Mouse (Mus musculus): ENCODE results near the gene Htr5b. TPM values are rescaled to one million over a fixed set of nuclear protein-coding genes. Genes with fewer than 3 reads are reported as not detected.
A peak's percentile ranks its signal among the peaks of the same experiment; 100 is the strongest.

The Htr5b gene
- 0.29 and 2.3 TPM in 2 replicates for polyA plus RNA-seq (2012; rRNA removed)

DNA sequence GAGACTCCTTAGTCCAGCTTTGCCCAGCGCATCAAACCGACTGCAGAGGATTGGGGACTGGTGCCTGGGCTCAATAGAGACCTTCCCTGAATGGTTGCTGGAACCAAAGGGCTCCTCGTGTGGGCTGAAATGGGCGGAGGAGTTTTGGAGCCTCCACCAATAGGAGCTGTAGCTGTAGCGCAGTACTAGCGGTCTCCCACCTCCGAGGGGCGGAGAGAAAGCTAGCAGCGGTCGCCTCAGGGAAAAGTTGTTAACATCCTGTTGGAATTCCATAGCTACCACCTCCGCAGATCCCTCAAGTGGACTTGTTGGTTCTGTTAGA, at the start of gene Htr5b:
Htr5b (minus strand) TSS at position 67 of the 322 bp plus-strand sequence.
- Histone ChIP-seq H3K4me3 (replicated peaks; ENCODE audit: insufficient read depth, low read depth, low read length) (no peak within 1 kb of the TSS), H3K27me3 (ENCODE audit: control insufficient read depth, insufficient read depth, low read length) (no peaks in the 10 kb centered on the region), H3K4me1 (ENCODE audit: control insufficient read depth, insufficient read depth, low read length) (0 out of 2 replicates have a peak, but pooled peaks cover 3% of the 10 kb centered on the region), H3K27ac (ENCODE audit: insufficient read depth, low read length) (no peak within 1 kb of the TSS)
- DNase-seq, result no peak
- 4% methylated on average over 11 of the region's 11 CpGs for WGBS
- TF ChIP-seq CTCF (IDR thresholded peaks at IDR 0.05; ENCODE audit: borderline replicate concordance, insufficient read depth, low read depth, low read length) (no peak), POLR2A (IDR thresholded peaks at IDR 0.05; ENCODE audit: borderline replicate concordance, insufficient read depth, low read length) (no peak)

- no peak overlapping the region for H3K4me3 ChIP-seq (replicated peaks; ENCODE audit: insufficient read depth, low read depth, low read length)
- H3K27me3 ChIP-seq (ENCODE audit: control insufficient read depth, insufficient read depth, low read length), result no peaks in the 10 kb centered on the region
- 8% methylated on average over 1 of the region's 1 CpGs for WGBS
Measured at GRCm38 (mm10) chr1:121577491-121577890, 49.2 kb upstream of the Htr5b start.

GRCm38 (mm10) chr1:121570522-121570921, 42.3 kb upstream of the Htr5b start:
- WGBS, result 75% methylated on average over 7 of the region's 7 CpGs
- H3K4me1 ChIP-seq (ENCODE audit: control insufficient read depth, insufficient read depth, low read length), result no peaks in the 10 kb centered on the region
- no peak for TF ChIP-seq CTCF (IDR thresholded peaks at IDR 0.05; ENCODE audit: borderline replicate concordance, insufficient read depth, low read depth, low read length)
- TF ChIP-seq POLR2A (IDR thresholded peaks at IDR 0.05; ENCODE audit: borderline replicate concordance, insufficient read depth, low read length), result no peak
- H3K27ac ChIP-seq (ENCODE audit: insufficient read depth, low read length), result no peak overlapping the region
- no peak for DNase-seq
- no peaks in the 10 kb centered on the region for H3K27me3 ChIP-seq (ENCODE audit: control insufficient read depth, insufficient read depth, low read length)
- H3K4me3 ChIP-seq (replicated peaks; ENCODE audit: insufficient read depth, low read depth, low read length), result no peak overlapping the region

More at GRCm38 (mm10) chr1:121577491-121577890, 49.2 kb upstream of the Htr5b start:
- no peak overlapping the region for H3K27ac ChIP-seq (ENCODE audit: insufficient read depth, low read length)
- no peak for DNase-seq
- TF ChIP-seq CTCF (IDR thresholded peaks at IDR 0.05; ENCODE audit: borderline replicate concordance, insufficient read depth, low read depth, low read length) (no peak), POLR2A (IDR thresholded peaks at IDR 0.05; ENCODE audit: borderline replicate concordance, insufficient read depth, low read length) (no peak)
- no peaks in the 10 kb centered on the region for H3K4me1 ChIP-seq (ENCODE audit: control insufficient read depth, insufficient read depth, low read length)

DNA sequence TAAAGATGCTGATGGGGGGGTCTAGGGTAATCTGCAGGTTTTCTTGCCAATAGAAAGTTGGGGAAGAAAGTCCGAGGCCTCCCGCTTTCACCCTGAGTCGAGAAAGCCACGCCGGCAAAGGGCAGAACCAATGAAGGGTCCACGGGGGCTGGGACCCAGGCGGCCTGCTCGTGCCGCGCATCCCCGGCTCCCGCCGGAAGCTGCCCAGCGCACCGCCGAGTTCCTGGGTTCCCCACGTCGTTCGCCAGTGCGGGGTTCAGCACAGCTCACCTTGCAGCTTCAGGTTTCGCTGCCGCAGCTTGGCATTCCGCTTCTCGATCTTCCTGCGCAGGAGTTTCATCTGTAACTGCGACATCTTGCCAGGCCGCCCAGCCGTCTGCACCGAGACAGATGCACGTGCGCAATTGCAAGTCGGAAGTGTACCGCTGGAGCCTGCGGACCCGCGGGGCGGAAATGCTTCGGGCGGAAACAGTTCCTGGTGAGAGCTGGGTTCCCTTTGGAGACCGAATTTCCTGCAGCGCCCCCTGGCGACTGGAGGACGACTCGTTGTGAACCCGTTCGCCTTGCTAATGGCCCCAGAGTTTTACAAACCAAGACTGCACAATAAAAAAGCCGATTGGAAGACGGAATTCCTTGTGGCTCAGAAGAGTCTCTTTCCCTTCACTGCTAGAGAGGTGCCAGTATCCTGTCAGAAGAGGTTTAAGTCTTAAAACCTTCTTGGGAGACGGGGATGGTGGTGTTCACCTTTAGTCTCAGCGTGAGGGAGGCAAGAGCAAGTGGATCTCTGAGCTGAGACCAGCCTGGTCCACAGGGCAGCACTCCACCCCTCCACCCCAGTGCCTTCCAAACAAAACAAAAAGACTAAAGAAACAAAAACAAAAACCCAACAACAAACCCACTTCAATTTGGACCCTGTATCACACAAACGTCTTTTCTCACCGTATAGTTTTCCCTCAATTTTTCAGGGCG, 39.5 kb upstream of the Htr5b start, which contains the start of gene Ddx18:
Ddx18 (minus strand) TSS at position 469 of the 969 bp plus-strand sequence.
- WGBS, result 7% methylated on average over 53 of the region's 53 CpGs
- peak within 1 kb of the TSS; percentile 27; the same call in 1 of the 2 replicates for H3K27ac ChIP-seq (ENCODE audit: insufficient read depth, low read length)
- peak; percentile 93 to 98 for DNase-seq
- H3K27me3 ChIP-seq (ENCODE audit: control insufficient read depth, insufficient read depth, low read length), result no peaks in the 10 kb centered on the region
- peak within 1 kb of the TSS; percentile 72 for H3K4me3 ChIP-seq (replicated peaks; ENCODE audit: insufficient read depth, low read depth, low read length)
- TF ChIP-seq POLR2A (IDR thresholded peaks at IDR 0.05; ENCODE audit: borderline replicate concordance, insufficient read depth, low read length), result peak; percentile 45; the same call in 1 of the 2 replicates
- TF ChIP-seq CTCF (IDR thresholded peaks at IDR 0.05; ENCODE audit: borderline replicate concordance, insufficient read depth, low read depth, low read length), result peak; percentile 76
- H3K4me1 ChIP-seq (ENCODE audit: control insufficient read depth, insufficient read depth, low read length), result no peaks in the 10 kb centered on the region

DNA sequence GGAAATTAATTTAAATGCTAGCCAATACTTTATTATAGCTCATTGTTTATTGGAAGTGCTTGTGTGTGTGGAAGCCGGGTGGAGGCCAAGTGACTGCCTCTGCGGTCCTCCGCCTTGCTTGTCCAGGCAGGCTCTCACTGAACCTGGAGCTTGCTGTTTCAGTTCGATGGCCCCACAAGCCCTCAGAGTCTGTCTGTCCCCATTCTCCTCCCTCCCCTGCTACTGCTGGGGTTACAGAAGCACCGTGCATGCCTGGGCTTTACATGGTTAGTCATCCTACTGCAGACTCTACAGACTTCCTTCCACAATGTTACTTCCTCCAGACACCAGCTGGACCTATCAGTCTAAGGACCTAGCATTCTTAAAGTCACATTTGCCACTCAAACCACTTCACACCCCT, 29.6 kb upstream of the Htr5b start:
- no peaks in the 10 kb centered on the region for H3K4me1 ChIP-seq (ENCODE audit: control insufficient read depth, insufficient read depth, low read length)
- no peak overlapping the region for H3K27ac ChIP-seq (ENCODE audit: insufficient read depth, low read length)
- H3K4me3 ChIP-seq (replicated peaks; ENCODE audit: insufficient read depth, low read depth, low read length), result no peak overlapping the region
- TF ChIP-seq CTCF (IDR thresholded peaks at IDR 0.05; ENCODE audit: borderline replicate concordance, insufficient read depth, low read depth, low read length), result no peak
- TF ChIP-seq POLR2A (IDR thresholded peaks at IDR 0.05; ENCODE audit: borderline replicate concordance, insufficient read depth, low read length), result no peak
- no peak for DNase-seq
- WGBS, result 87% methylated on average over 5 of the region's 5 CpGs
- no peaks in the 10 kb centered on the region for H3K27me3 ChIP-seq (ENCODE audit: control insufficient read depth, insufficient read depth, low read length)

- H3K4me3 ChIP-seq (replicated peaks; ENCODE audit: insufficient read depth, low read depth, low read length), result no peak overlapping the region
- no peaks in the 10 kb centered on the region for H3K27me3 ChIP-seq (ENCODE audit: control insufficient read depth, insufficient read depth, low read length)
- no peak for TF ChIP-seq POLR2A (IDR thresholded peaks at IDR 0.05; ENCODE audit: borderline replicate concordance, insufficient read depth, low read length)
- no peak overlapping the region for H3K27ac ChIP-seq (ENCODE audit: insufficient read depth, low read length)
- no peaks in the 10 kb centered on the region for H3K4me1 ChIP-seq (ENCODE audit: control insufficient read depth, insufficient read depth, low read length)
- WGBS, result 49% methylated on average over 7 of the region's 7 CpGs
- no peak for DNase-seq
Measured at GRCm38 (mm10) chr1:121551457-121551835, 23.2 kb upstream of the Htr5b start.

- DNase-seq, result no peak
- no peak for TF ChIP-seq POLR2A (IDR thresholded peaks at IDR 0.05; ENCODE audit: borderline replicate concordance, insufficient read depth, low read length)
- TF ChIP-seq CTCF (IDR thresholded peaks at IDR 0.05; ENCODE audit: borderline replicate concordance, insufficient read depth, low read depth, low read length), result no peak
- WGBS, result 82% methylated on average over 16 of the region's 16 CpGs
Measured at GRCm38 (mm10) chr1:121550801-121551456, 22.7 kb upstream of the Htr5b start.

More at GRCm38 (mm10) chr1:121550801-121551456, 22.7 kb upstream of the Htr5b start:
- Histone ChIP-seq H3K27ac (ENCODE audit: insufficient read depth, low read length) (no peak overlapping the region), H3K27me3 (ENCODE audit: control insufficient read depth, insufficient read depth, low read length) (no peaks in the 10 kb centered on the region), H3K4me3 (replicated peaks; ENCODE audit: insufficient read depth, low read depth, low read length) (no peak overlapping the region), H3K4me1 (ENCODE audit: control insufficient read depth, insufficient read depth, low read length) (no peaks in the 10 kb centered on the region)

All from cerebellum, adult 2 months (tissue).